Mouse (Mus musculus) granulocyte monocyte progenitor cell, adult 5-6 weeks (primary cell): Measurements from ENCODE around the gene Nxf1. TPM values are rescaled to one million over a fixed set of nuclear protein-coding genes. Genes with fewer than 3 reads are reported as not detected.

ENCODE experiments used
- ATAC-seq: replicated peaks from 2 replicates; pipeline ENCODE4 v1.8.0; 2016; ENCODE audit warnings: mild to moderate bottlenecking, moderate TSS enrichment, inconsistent platforms; ENCODE audit not compliant: poor library complexity, severe bottlenecking
- total RNA-seq, 2 experiments: library from RNA; stranded (forward) in 1 of 2; stranded (reverse) in 1 of 2; fragments of 200-712, 200-1000 nt in 1 of 2; fragments of >200 nt in 1 of 2; fragmentation: Nextera tagmentation in 1 of 2; gene quantifications; 2 replicates each; pipeline ENCODE4 v1.2.3; 2014 to 2017

Nxf1 gene
- total RNA-seq, 2 experiments from 2014 or later = 113 to 268 TPM

DNA sequence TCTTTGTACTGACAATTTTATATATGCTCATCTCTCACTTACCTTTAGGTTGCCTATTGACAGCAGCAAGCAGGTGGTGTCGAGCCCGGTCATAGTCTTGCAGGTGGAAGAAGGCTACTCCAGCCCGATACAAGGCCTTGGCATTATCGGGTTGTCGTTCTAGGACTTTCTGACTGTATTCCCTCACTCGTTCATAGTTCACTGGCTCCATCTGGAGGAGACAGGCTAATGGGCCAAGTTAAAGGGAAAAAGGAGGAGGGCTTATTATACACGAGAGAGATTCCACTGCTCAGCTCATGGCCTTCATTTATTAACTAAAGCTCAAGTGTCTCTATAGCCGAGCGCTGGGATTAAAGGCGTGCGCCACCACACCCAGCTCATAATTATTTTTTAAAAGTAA lies 58.9 kb downstream of the Nxf1 start:
- ATAC-seq = no peak

DNA sequence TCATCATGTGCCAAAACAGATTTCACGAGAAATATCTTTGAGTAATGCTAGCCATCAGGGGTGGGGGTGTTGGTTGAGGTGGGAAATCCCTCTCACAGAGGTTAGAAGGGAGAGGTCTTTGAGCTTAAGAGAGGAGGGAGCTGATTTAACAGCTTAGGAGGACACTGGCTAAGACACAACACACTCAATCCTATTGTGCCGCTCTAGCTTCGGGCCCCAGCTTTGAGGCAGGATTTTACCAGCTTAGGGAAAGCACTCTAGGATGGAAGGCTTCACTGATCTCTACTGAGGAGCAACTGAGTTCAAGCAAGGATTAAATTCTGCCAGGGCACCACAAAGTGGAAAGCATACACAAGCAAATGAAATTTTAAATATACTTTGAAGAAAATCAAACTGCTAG lies 60.1 kb downstream of the Nxf1 start:
- ATAC-seq = no peak

DNA sequence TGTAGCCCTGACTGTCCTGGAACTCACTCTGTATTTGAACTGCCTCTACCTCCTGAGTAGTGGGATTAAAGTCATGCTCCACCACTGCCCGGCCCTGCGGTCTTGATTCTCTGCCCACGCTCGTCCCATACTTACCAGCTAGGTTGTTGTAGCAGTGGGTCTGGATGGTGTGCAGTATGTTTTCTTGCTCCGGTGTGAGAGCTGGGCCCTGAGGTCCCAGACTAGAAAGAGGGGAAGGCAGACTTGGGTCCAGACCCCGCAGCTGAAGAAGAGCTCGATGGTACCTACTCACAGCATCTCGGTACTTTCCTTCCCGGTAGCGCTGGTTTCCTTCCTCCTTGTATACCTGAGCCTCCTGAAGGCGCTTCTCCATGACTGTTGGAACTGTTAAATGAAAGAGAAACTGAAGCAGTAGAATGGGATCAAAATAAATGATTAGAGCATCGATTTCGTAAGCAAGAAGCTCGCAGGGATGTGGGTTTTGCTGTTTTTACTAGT lies 61.5 kb downstream of the Nxf1 start:
- no peak for ATAC-seq

- ATAC-seq = peak; percentile 74
These were observed 62.1 kb downstream of the Nxf1 start, which contains the start of gene Ttc9c for GRCm38 (mm10) chr19:8818801-8819595. Gene Ttc9c, minus strand, starts transcription at chr19:8819333.

DNA sequence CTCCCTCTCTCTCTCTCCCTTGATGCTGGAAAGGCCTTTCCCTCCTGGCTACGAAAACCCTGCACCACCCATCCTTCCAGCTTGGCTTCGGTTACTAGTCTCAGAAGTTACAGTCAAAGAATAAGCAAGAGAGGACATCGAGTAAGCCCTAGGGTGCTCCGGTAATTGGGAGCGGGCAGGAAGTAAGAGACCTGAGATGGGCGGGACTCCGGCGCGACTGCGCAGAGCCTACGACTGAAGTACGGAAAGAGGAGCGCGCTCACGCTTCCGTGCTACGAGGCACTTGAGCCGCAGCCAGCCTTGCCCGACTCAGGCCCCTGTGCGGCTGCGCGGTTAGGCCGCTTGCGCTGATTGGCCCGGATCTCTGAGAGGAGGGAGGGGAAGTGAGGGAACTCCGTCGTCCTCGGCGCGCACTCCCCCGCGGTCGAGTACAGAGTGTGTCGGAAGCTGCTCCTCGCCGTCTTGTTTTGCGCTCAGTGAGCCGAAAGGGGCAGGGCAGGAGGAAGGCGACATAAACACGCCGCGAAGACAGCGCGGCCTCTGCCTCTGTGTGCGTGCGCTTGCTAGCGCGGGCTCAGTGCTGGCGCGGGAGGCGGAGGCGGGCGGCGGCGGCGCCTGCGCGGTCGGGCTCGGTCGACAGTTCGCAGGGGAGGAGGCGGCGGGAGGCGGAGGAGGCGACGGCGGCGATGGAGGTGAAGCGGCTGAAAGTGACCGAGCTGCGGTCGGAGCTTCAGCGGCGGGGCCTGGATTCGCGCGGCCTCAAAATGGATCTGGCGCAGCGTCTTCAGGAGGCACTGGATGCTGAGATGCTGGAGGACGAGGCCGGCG lies 62.9 kb downstream of the Nxf1 start, which contains the start of gene Hnrnpul2:
TSS of gene Hnrnpul2 (plus strand) at position 415 of the 828 bp plus-strand sequence.
- peak; percentile 80 for ATAC-seq

Other genes starting within 250 kb of the Nxf1 start
Only the 30 nearest of the 33 such genes appear.
- not detected in 2 replicates for gene Slc22a8, start 165.8 kb upstream of the Nxf1 start, total RNA-seq (2014; fragmentation: Nextera tagmentation)
- not detected in 2 replicates for gene Slc22a8, start 165.8 kb upstream of the Nxf1 start, total RNA-seq (2017)
- not detected in 2 replicates for gene Slc22a6, start 139.0 kb upstream of the Nxf1 start, total RNA-seq (2014; fragmentation: Nextera tagmentation)
- not detected in 2 replicates for gene Slc22a6, start 139.0 kb upstream of the Nxf1 start, total RNA-seq (2017)
- gene Chrm1, start 93.3 kb upstream of the Nxf1 start, total RNA-seq (2014; fragmentation: Nextera tagmentation) = 0.04 TPM in 1 of 2 replicates, not detected in the other
- not detected in 2 replicates for gene Chrm1, start 93.3 kb upstream of the Nxf1 start, total RNA-seq (2017)
- 60.1 and 70.1 TPM in 2 replicates for gene Slc3a2, start 33.7 kb upstream of the Nxf1 start, total RNA-seq (2014; fragmentation: Nextera tagmentation)
- 78.5 and 87.2 TPM in 2 replicates for gene Slc3a2, start 33.7 kb upstream of the Nxf1 start, total RNA-seq (2017)
- gene Wdr74, start 21.2 kb upstream of the Nxf1 start, total RNA-seq (2014; fragmentation: Nextera tagmentation) = 122 and 136 TPM in 2 replicates
- gene Wdr74, start 21.2 kb upstream of the Nxf1 start, total RNA-seq (2017) = 96.6 and 196 TPM in 2 replicates
- not detected in 2 replicates for gene 1700092M07Rik, start 16.4 kb upstream of the Nxf1 start, total RNA-seq (2014; fragmentation: Nextera tagmentation)
- gene 1700092M07Rik, start 16.4 kb upstream of the Nxf1 start, total RNA-seq (2017) = 2.5 TPM in 2 replicates
- gene Stx5a, start 15.7 kb upstream of the Nxf1 start, total RNA-seq (2014; fragmentation: Nextera tagmentation) = 63.4 and 64.7 TPM in 2 replicates
- 43.0 and 62.0 TPM in 2 replicates for gene Stx5a, start 15.7 kb upstream of the Nxf1 start, total RNA-seq (2017)
- 61.2 and 62.7 TPM in 2 replicates for gene Tmem223, start 13.9 kb downstream of the Nxf1 start, total RNA-seq (2014; fragmentation: Nextera tagmentation)
- gene Tmem223, start 13.9 kb downstream of the Nxf1 start, total RNA-seq (2017) = 35.7 and 40.6 TPM in 2 replicates
- gene Tmem179b, start 17.4 kb downstream of the Nxf1 start, total RNA-seq (2014; fragmentation: Nextera tagmentation) = 141 and 147 TPM in 2 replicates
- gene Tmem179b, start 17.4 kb downstream of the Nxf1 start, total RNA-seq (2017) = 69.5 and 81.3 TPM in 2 replicates
- 19.1 and 20.5 TPM in 2 replicates for gene Taf6l, start 29.3 kb downstream of the Nxf1 start, total RNA-seq (2014; fragmentation: Nextera tagmentation)
- 10.0 and 15.6 TPM in 2 replicates for gene Taf6l, start 29.3 kb downstream of the Nxf1 start, total RNA-seq (2017)
- 112 and 148 TPM in 2 replicates for gene Polr2g, start 41.5 kb downstream of the Nxf1 start, total RNA-seq (2014; fragmentation: Nextera tagmentation)
- 51.7 and 69.8 TPM in 2 replicates for gene Polr2g, start 41.5 kb downstream of the Nxf1 start, total RNA-seq (2017)
- 3.1 TPM in 2 replicates for gene Zbtb3, start 45.5 kb downstream of the Nxf1 start, total RNA-seq (2014; fragmentation: Nextera tagmentation)
- gene Zbtb3, start 45.5 kb downstream of the Nxf1 start, total RNA-seq (2017) = 2.7 and 3.0 TPM in 2 replicates
- gene Ttc9c, start 62.3 kb downstream of the Nxf1 start, total RNA-seq (2014; fragmentation: Nextera tagmentation) = 41.3 and 42.1 TPM in 2 replicates
- gene Ttc9c, start 62.3 kb downstream of the Nxf1 start, total RNA-seq (2017) = 62.8 and 65.0 TPM in 2 replicates
- gene Hnrnpul2, start 62.9 kb downstream of the Nxf1 start, total RNA-seq (2014; fragmentation: Nextera tagmentation) = 71.4 and 85.1 TPM in 2 replicates
- 82.8 and 88.5 TPM in 2 replicates for gene Hnrnpul2, start 62.9 kb downstream of the Nxf1 start, total RNA-seq (2017)
- not detected in 2 replicates for gene AC129217.1, start 72.7 kb downstream of the Nxf1 start, total RNA-seq (2014; fragmentation: Nextera tagmentation)
- gene AC129217.1, start 72.7 kb downstream of the Nxf1 start, total RNA-seq (2017) = 34.1 TPM in 1 of 2 replicates, not detected in the other
- gene Bscl2, start 80.4 kb downstream of the Nxf1 start, total RNA-seq (2014; fragmentation: Nextera tagmentation) = 61.8 and 89.4 TPM in 2 replicates
- gene Bscl2, start 80.4 kb downstream of the Nxf1 start, total RNA-seq (2017) = 33.9 and 34.6 TPM in 2 replicates
- not detected in 2 replicates for gene Gng3, start 82.1 kb downstream of the Nxf1 start, total RNA-seq (2014; fragmentation: Nextera tagmentation)
- 0.26 TPM in 1 of 2 replicates, not detected in the other for gene Gng3, start 82.1 kb downstream of the Nxf1 start, total RNA-seq (2017)
- 0.11 TPM in 1 of 2 replicates, not detected in the other for gene Lrrn4cl, start 93.7 kb downstream of the Nxf1 start, total RNA-seq (2014; fragmentation: Nextera tagmentation)
- gene Lrrn4cl, start 93.7 kb downstream of the Nxf1 start, total RNA-seq (2017) = not detected in 2 replicates
- gene Ubxn1, start 114.4 kb downstream of the Nxf1 start, total RNA-seq (2014; fragmentation: Nextera tagmentation) = 115 and 150 TPM in 2 replicates
- gene Ubxn1, start 114.4 kb downstream of the Nxf1 start, total RNA-seq (2017) = 135 and 136 TPM in 2 replicates
- 57.3 and 67.4 TPM in 2 replicates for gene Uqcc3, start 123.8 kb downstream of the Nxf1 start, total RNA-seq (2014; fragmentation: Nextera tagmentation)
- 66.9 and 100 TPM in 2 replicates for gene Uqcc3, start 123.8 kb downstream of the Nxf1 start, total RNA-seq (2017)
- 49.4 and 65.5 TPM in 2 replicates for gene Lbhd1, start 126.7 kb downstream of the Nxf1 start, total RNA-seq (2014; fragmentation: Nextera tagmentation)
- gene Lbhd1, start 126.7 kb downstream of the Nxf1 start, total RNA-seq (2017) = 10.1 and 37.8 TPM in 2 replicates
- not detected in 2 replicates for gene Gm49403, start 126.9 kb downstream of the Nxf1 start, total RNA-seq (2014; fragmentation: Nextera tagmentation)
- not detected in 2 replicates for gene Gm49403, start 126.9 kb downstream of the Nxf1 start, total RNA-seq (2017)
- 70.2 and 82.4 TPM in 2 replicates for gene 1810009A15Rik, start 131.8 kb downstream of the Nxf1 start, total RNA-seq (2014; fragmentation: Nextera tagmentation)
- 92.1 and 109 TPM in 2 replicates for gene 1810009A15Rik, start 131.8 kb downstream of the Nxf1 start, total RNA-seq (2017)
- not detected in 2 replicates for gene Gm49416, start 131.9 kb downstream of the Nxf1 start, total RNA-seq (2014; fragmentation: Nextera tagmentation)
- gene Gm49416, start 131.9 kb downstream of the Nxf1 start, total RNA-seq (2017) = not detected in 2 replicates
- 23.7 and 30.3 TPM in 2 replicates for gene Ints5, start 135.9 kb downstream of the Nxf1 start, total RNA-seq (2014; fragmentation: Nextera tagmentation)
- 11.6 and 13.5 TPM in 2 replicates for gene Ints5, start 135.9 kb downstream of the Nxf1 start, total RNA-seq (2017)
- gene Ganab, start 141.0 kb downstream of the Nxf1 start, total RNA-seq (2014; fragmentation: Nextera tagmentation) = 143 and 154 TPM in 2 replicates
- 105 and 107 TPM in 2 replicates for gene Ganab, start 141.0 kb downstream of the Nxf1 start, total RNA-seq (2017)
- 25.9 and 34.4 TPM in 2 replicates for gene B3gat3, start 163.3 kb downstream of the Nxf1 start, total RNA-seq (2014; fragmentation: Nextera tagmentation)
- 17.2 and 26.5 TPM in 2 replicates for gene B3gat3, start 163.3 kb downstream of the Nxf1 start, total RNA-seq (2017)
- 2.2 and 2.9 TPM in 2 replicates for gene Rom1, start 172.3 kb downstream of the Nxf1 start, total RNA-seq (2014; fragmentation: Nextera tagmentation)
- 0.22 and 0.52 TPM in 2 replicates for gene Rom1, start 172.3 kb downstream of the Nxf1 start, total RNA-seq (2017)
- 26.1 and 30.2 TPM in 2 replicates for gene Eml3, start 172.5 kb downstream of the Nxf1 start, total RNA-seq (2014; fragmentation: Nextera tagmentation)
- gene Eml3, start 172.5 kb downstream of the Nxf1 start, total RNA-seq (2017) = 27.4 and 31.3 TPM in 2 replicates
- gene Mta2, start 184.8 kb downstream of the Nxf1 start, total RNA-seq (2014; fragmentation: Nextera tagmentation) = 115 and 125 TPM in 2 replicates
- gene Mta2, start 184.8 kb downstream of the Nxf1 start, total RNA-seq (2017) = 120 and 123 TPM in 2 replicates